Comparison of ENCODE assay signal across 8 mouse cellular contexts in genomic region chr15:82338593-82339112, GRCm38 (mm10). TPM values are rescaled to one million over a fixed set of nuclear protein-coding genes. Genes with fewer than 3 reads are reported as not detected.
A peak's percentile ranks its signal among the peaks of the same experiment; 100 is the strongest.
DNase-seq lines count a peak whose midpoint lies in the region; ATAC-seq lines count a peak whose summit lies in the region.

TSS of gene Naga (minus strand) at chr15:82338925.
TSS of gene Pheta2 (plus strand) at chr15:82338942.
TSS of gene Smdt1 (plus strand) at chr15:82338959.

- peak; percentile 97 for DNase-seq in R1 (ENCODE audit: low read depth, low spot score)
- peak; percentile 97 to 98 for DNase-seq in cerebellum, postnatal 25 days
- peak; percentile 83 to 92 for DNase-seq in frontal cortex, postnatal 25 days (ENCODE audit: low spot score in 2 of 2)
- peak; percentile 96 for DNase-seq in hindbrain, embryonic 14.5 days (ENCODE audit: low spot score)
- DNase-seq in layer of hippocampus, postnatal 36 days = peak; percentile 93 to 94
- peak; percentile 97 for DNase-seq in lung, postnatal 36 days
- peak; percentile 98 for DNase-seq in retina, postnatal 1 day
- peak; percentile 93 for DNase-seq in urinary bladder, adult 18-20 months (ENCODE audit: low spot score in 2 of 2)

- ATAC-seq in hindbrain, embryonic 14.5 days (ENCODE audit: low FRiP score) = peak; percentile 89

- H3K27ac ChIP-seq in hindbrain, embryonic 14.5 days = 0 out of 2 replicates have a peak within 1 kb of the TSS, but pooled peaks have one; percentile 52

- H3K36me3 ChIP-seq in hindbrain, embryonic 14.5 days (replicated peaks; ENCODE audit: control insufficient read depth, insufficient read depth) = peaks cover 16% of the 10 kb centered on the region

- H3K4me1 ChIP-seq in hindbrain, embryonic 14.5 days (replicated peaks; ENCODE audit: control insufficient read depth, insufficient read depth, low read length) = peaks cover 14% of the 10 kb centered on the region

- H3K4me3 ChIP-seq in hindbrain, embryonic 14.5 days (replicated peaks; ENCODE audit: low read length) = peak within 1 kb of the TSS; percentile 59

- peak within 1 kb of the TSS; percentile 71 for H3K4me2 ChIP-seq in hindbrain, embryonic 14.5 days (replicated peaks)

- WGBS in hindbrain, embryonic 14.5 days = under 1% methylated on average over 41 of the region's 41 CpGs

- peaks cover 18% of the 10 kb centered on the region for H3K27me3 ChIP-seq in hindbrain, embryonic 14.5 days (ENCODE audit: control insufficient read depth, insufficient read depth, low read length)

- peak within 1 kb of the TSS; percentile 64 for H3K9ac ChIP-seq in hindbrain, embryonic 14.5 days

- H3K9me3 ChIP-seq in hindbrain, embryonic 14.5 days (ENCODE audit: control insufficient read depth, low read length) = no peaks in the 10 kb centered on the region

RNA-seq across cellular contexts. Expression of gene Naga, which starts in this region (rescaled TPM):
- polyA plus RNA-seq in hindbrain, embryonic 14.5 days (2014; fragmentation: Nextera tagmentation; extraction: Ambion mirVana) = 32.1 and 38.7 TPM in 2 replicates
- 10 to 100 TPM; 32.8 to 38.9 TPM for total RNA-seq in layer of hippocampus, postnatal 36 days (2021)

RNA-seq across cellular contexts. Expression of gene Pheta2, which starts in this region (rescaled TPM):
- 1.5 and 1.8 TPM in 2 replicates for polyA plus RNA-seq in hindbrain, embryonic 14.5 days (2014; fragmentation: Nextera tagmentation; extraction: Ambion mirVana)
- total RNA-seq in layer of hippocampus, postnatal 36 days (2021) = under 1 TPM; 0.27 to 0.40 TPM

RNA-seq across cellular contexts. Expression of gene Smdt1, which starts in this region (rescaled TPM):
- 349 and 367 TPM in 2 replicates for polyA plus RNA-seq in hindbrain, embryonic 14.5 days (2014; fragmentation: Nextera tagmentation; extraction: Ambion mirVana)
- total RNA-seq in layer of hippocampus, postnatal 36 days (2021) = 100 to 1,000 TPM; 138 to 139 TPM

Comparison
In these comparisons a context has a peak if more than half of its experiments do, and no peak if none do; other contexts are left out.
1. Peak in every context shown above with its lines: DNase-seq, ATAC-seq, H3K4me3 ChIP-seq and H3K27ac ChIP-seq.